Mouse (Mus musculus): Measurements from ENCODE around the gene Thada. TPM values are rescaled to one million over a fixed set of nuclear protein-coding genes. Genes with fewer than 3 reads are reported as not detected.
"Not testable (repeated sequence)": the region's sequence is repeated elsewhere in the genome, so short reads cannot be mapped to it uniquely, and the experiment has no call there.

The Thada gene
- polyA plus RNA-seq, 1 experiment from 2014 or later = 7.8 TPM

DNA sequence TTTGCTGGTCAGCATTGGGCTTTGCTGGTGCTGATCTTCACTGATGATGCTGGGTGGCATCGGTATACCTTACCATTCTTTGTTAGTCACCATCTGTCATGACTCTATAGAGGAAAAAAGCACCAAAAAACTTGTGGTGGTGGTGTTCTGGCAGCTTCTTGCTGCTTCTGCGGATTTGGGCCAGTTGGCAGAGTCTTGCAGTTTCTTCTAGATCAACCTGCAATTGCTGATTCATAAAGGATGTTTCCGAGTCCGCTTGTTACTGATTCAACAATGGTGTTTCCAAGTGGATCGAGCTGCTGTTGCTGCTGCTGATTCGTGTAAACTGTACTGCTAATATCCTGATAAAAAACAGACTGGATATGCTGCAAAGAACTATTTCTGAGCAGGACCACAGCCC lies 168.0 kb downstream of the Thada start:
- Histone ChIP-seq H3K4me2 (no peak overlapping the region), H3K9ac (no peak overlapping the region), H3K4me3 (no peak overlapping the region), H3K4me1 (no peaks in the 10 kb centered on the region), H3K36me3 (peaks cover 13% of the 10 kb centered on the region), H3K27me3 (replicated peaks) (no peaks in the 10 kb centered on the region), H3K9me3 (replicated peaks) (no peaks in the 10 kb centered on the region), H3K27ac (no peak overlapping the region)
- no peak for ATAC-seq
- WGBS (ENCODE audit: insufficient replicate concordance) = 79% methylated on average over 6 of the region's 6 CpGs

DNA sequence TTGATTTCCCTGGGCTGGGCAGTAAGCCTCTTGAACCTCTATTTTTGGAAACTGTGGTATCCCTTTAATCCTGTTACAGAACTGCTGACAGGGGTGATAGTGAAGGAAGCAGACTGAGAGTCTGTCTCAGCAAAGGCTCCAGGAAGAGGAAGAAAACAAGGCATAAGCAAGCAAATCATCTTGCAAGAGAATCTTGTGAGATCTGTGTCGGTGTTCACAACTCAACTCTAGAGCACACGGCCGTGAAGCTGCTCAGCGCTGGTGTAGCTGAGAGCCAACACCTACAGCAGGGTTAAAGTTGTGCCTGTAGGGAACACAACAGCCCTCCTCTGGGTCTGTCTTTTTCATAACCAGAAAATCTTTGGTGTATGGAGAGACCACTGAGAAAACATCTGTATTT lies 172.8 kb downstream of the Thada start:
- Histone ChIP-seq H3K4me2 (no peak overlapping the region), H3K27me3 (replicated peaks) (no peaks in the 10 kb centered on the region), H3K9me3 (replicated peaks) (no peaks in the 10 kb centered on the region), H3K4me3 (no peak overlapping the region), H3K9ac (no peak overlapping the region), H3K4me1 (peaks cover 4% of the 10 kb centered on the region; the same call in 1 of the 2 replicates), H3K27ac (no peak overlapping the region), H3K36me3 (peaks cover 20% of the 10 kb centered on the region)
- no peak for ATAC-seq
- WGBS (ENCODE audit: insufficient replicate concordance) = 79% methylated on average over 4 of the region's 4 CpGs

DNA sequence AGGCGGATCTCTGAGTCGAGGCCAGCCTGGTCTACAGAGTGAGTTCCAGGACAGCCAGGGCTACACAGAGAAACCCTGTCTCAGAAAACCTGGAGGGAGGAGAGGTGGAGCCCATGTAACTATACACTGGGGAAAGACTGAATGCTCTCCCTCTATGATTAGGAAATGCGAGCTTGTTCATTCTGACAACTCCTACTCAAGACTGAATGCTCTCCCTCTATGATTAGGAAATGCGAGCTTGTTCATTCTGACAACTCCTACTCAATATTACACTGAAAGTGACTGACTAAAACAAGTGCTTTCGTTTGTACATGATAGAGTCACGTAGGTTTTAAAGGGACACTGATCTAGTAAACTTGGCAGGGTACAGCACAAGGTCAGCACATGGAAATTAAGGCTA lies 174.8 kb downstream of the Thada start:
- not testable (repeated sequence) for ATAC-seq; H3K4me2 ChIP-seq; H3K27me3 ChIP-seq (replicated peaks); H3K9me3 ChIP-seq (replicated peaks); H3K9ac ChIP-seq; H3K4me3 ChIP-seq; H3K27ac ChIP-seq; H3K4me1 ChIP-seq
- peaks cover 11% of the 10 kb centered on the region; the same call in 1 of the 2 replicates for H3K36me3 ChIP-seq
- 74% methylated on average over 6 of the region's 6 CpGs for WGBS (ENCODE audit: insufficient replicate concordance)

DNA sequence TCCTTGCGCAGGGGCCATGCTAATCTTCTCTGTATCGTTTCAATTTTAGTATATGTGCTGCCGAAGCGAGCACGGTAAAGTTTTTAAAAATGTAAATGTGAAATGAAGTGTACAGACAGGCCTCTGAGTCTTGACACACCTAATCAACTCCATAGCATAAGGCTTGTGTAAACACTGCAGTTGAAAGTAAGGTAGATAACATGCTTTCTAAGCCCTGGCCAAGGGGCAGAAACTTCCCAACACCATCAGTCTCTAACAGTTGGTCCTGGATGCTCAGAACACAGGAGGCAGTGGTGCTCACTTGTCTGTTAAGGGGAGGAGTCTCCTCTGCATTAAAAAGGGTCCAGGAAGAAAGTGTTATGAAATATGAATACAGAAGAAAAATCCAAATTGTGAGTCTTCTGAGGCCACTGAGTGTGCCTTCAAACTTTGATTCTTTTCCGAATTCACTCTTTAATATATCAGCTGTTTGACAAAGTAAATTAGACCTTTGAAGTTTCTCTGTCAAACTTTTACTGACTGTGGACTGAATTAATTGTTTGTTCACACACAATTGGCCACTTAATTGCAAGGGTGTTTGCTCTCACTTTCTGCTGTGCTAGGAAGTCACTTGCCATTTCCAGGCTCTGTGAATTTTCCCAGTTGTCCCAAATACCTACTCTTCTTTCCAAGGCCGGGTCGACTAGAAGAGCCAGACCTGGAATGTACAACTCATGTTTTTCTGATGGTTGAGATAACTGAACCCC lies 178.2 kb downstream of the Thada start:
- 82% methylated on average over 8 of the region's 8 CpGs for WGBS (ENCODE audit: insufficient replicate concordance)
- H3K4me1 ChIP-seq = peaks cover 14% of the 10 kb centered on the region; the same call in 1 of the 2 replicates
- no peak overlapping the region for H3K4me3 ChIP-seq
- no peaks in the 10 kb centered on the region for H3K27me3 ChIP-seq (replicated peaks)
- H3K9me3 ChIP-seq (replicated peaks) = no peaks in the 10 kb centered on the region
- no peak for ATAC-seq
- H3K9ac ChIP-seq = no peak overlapping the region
- peaks cover 12% of the 10 kb centered on the region; the same call in 1 of the 2 replicates for H3K36me3 ChIP-seq
- H3K4me2 ChIP-seq = no peak overlapping the region
- H3K27ac ChIP-seq = no peak overlapping the region

DNA sequence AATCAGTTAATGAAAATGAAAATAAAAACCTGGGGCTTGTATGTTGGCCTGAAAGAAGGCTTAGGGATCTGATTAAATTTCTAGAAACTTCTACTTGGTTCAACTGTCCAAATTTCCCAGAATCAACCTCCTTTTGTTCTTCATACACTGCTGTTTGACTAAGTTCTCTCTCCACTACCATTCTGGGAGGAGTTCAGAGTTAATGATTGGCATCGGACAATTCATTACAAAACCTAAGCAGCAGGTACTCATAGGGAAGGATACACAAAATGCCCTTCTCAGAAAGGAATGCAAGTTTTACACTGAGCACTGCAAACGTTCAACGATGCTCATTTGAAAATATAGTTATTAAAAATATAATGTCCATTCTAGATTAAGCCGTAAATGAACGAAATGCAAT lies 179.5 kb downstream of the Thada start:
- Histone ChIP-seq H3K36me3 (peaks cover 12% of the 10 kb centered on the region; the same call in 1 of the 2 replicates), H3K27me3 (replicated peaks) (no peaks in the 10 kb centered on the region), H3K9ac (no peak overlapping the region), H3K9me3 (replicated peaks) (no peaks in the 10 kb centered on the region), H3K4me1 (peaks cover 25% of the 10 kb centered on the region), H3K27ac (no peak overlapping the region), H3K4me3 (no peak overlapping the region), H3K4me2 (no peak overlapping the region)
- no peak for ATAC-seq
- WGBS (ENCODE audit: insufficient replicate concordance) = 86% methylated on average over 5 of the region's 5 CpGs

DNA sequence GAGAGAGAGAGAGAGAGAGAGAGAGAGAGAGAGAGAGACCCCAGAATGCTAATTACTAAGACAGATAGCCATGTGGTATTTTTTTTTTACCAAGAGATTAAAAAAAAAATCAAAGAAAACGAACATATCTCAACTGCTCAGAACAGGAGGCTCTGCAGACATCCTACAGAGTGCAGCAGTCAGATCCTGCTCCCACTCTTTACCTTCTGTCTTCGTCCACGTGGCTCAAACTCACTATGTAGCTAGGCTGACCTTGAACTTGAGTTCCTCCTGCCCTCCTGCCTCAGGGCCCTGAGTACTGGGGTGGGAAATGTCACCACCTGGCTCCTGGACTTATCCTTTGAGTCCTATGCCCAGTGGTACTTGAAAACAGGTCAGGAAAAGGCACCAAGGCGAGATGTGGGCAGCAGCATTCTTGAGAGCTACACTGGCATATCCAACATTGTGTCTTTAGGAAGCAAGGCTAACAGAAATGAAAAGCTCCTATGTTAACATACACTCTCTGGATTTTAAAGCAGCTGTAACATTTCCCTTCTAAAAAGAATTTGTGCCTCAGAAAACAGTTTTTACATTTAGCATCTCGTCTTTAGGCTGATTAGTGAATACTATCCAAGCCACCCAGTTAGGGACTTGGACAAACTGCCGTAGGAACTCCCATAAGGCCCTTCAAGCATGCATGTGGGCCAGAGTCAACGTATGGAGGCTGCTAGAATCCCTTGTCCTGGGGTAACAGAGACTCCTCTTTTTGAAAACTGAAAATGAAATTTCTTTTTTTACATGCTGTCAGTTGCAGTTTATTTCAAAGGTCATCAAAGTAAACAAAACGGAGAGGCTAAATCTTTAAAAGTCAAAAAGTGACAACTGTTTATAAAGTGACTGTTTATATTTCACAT lies 183.4 kb downstream of the Thada start:
- H3K27me3 ChIP-seq (replicated peaks) = no peaks in the 10 kb centered on the region
- H3K4me2 ChIP-seq = no peak overlapping the region
- H3K27ac ChIP-seq = no peak overlapping the region
- H3K4me3 ChIP-seq = no peak overlapping the region
- WGBS (ENCODE audit: insufficient replicate concordance) = 67% methylated on average over 8 of the region's 8 CpGs
- H3K36me3 ChIP-seq = peaks cover 2% of the 10 kb centered on the region; the same call in 1 of the 2 replicates
- no peak overlapping the region for H3K9ac ChIP-seq
- H3K9me3 ChIP-seq (replicated peaks) = no peaks in the 10 kb centered on the region
- no peak for ATAC-seq
- H3K4me1 ChIP-seq = peaks cover 19% of the 10 kb centered on the region

DNA sequence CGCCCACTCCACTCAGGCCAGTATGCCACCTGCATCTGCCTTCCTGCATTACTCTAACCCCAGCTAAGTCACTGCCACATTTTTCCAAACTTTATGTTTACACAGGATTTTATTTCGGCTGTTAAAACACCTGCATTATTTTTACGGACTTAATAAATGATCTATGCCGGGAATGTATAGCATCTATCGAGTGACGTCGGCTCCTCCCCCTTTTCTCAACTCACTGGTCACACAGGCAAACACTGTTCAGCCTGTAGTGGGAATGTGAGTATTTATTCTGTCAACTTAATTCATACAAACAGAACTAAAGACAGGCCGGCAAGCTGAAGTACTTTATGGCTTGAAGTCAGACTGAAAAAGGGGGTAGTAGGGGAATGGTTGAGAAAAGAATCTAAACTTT lies 187.0 kb downstream of the Thada start:
- Histone ChIP-seq H3K9ac (no peak overlapping the region), H3K9me3 (replicated peaks) (no peaks in the 10 kb centered on the region), H3K27ac (no peak overlapping the region), H3K4me1 (peaks cover 19% of the 10 kb centered on the region), H3K4me3 (no peak overlapping the region), H3K27me3 (replicated peaks) (no peaks in the 10 kb centered on the region), H3K4me2 (no peak overlapping the region), H3K36me3 (no peaks in the 10 kb centered on the region; the same call in 1 of the 2 replicates)
- WGBS (ENCODE audit: insufficient replicate concordance) = 87% methylated on average over 8 of the region's 8 CpGs
- no peak for ATAC-seq

DNA sequence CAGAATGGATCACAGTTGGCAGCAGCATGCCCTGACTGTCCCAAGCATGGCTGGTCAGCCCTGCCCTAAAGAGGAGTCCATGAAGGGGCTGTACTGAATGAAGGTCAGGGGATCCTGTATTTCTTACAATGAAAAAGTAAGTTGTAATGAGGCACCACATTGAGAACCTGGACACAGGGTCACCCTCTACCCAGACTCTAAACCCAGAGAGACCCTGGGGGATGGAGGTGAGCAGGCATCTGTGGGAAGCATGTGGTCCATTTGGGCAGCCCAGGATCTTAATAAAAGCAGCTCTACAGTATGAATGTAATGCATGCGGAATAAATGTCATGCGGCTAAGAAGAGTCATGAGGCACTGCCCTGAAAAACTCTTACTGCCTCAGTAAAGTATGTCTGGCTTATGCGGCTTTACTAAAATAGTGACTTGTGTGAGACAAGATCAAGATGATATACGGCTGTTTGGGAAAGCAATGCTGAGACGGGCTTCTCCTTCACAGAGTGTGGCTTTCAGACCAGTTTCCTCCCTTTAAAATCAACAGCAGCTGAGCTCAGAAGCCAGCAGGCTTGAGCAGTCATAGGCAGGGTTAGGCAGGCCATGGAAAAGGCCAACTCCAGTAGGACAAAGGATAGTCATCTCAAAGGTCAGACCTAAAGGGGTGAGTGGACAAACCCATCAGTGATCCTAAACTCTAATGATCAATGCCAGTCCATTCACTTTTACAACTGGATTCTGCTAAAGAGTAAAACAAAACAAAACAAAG lies 187.6 kb downstream of the Thada start:
- Histone ChIP-seq H3K9me3 (replicated peaks) (no peaks in the 10 kb centered on the region), H3K4me3 (no peak overlapping the region), H3K4me1 (peaks cover 17% of the 10 kb centered on the region), H3K4me2 (no peak overlapping the region), H3K36me3 (no peaks in the 10 kb centered on the region; the same call in 1 of the 2 replicates), H3K27ac (no peak overlapping the region), H3K9ac (no peak overlapping the region), H3K27me3 (replicated peaks) (no peaks in the 10 kb centered on the region)
- WGBS (ENCODE audit: insufficient replicate concordance) = 83% methylated on average over 5 of the region's 5 CpGs
- no peak for ATAC-seq

DNA sequence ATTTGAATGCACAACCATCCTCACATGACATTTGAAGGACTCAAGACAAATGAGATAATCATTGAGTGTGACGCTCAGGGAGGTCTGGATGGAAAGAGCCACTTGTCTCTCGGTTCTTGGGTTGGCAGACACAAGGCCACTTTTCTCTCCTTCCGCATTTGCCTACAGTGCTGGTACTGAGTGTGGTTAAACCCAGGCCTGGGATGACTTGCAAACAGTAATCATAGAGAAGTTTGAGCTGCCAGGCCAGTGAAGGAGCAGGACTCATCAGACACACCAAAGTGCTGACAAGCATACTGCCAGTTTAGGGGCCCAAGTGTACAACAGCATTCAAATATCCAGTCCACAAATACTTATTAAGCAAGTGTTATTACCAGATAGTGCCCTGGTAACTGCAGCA lies 191.0 kb downstream of the Thada start:
- H3K4me1 ChIP-seq = no peaks in the 10 kb centered on the region
- no peaks in the 10 kb centered on the region for H3K9me3 ChIP-seq (replicated peaks)
- H3K4me2 ChIP-seq = no peak overlapping the region
- no peak overlapping the region for H3K27ac ChIP-seq
- no peak for ATAC-seq
- H3K4me3 ChIP-seq = no peak overlapping the region
- no peak overlapping the region for H3K9ac ChIP-seq
- no peaks in the 10 kb centered on the region for H3K27me3 ChIP-seq (replicated peaks)
- 77% methylated on average over 3 of the region's 3 CpGs for WGBS (ENCODE audit: insufficient replicate concordance)
- peaks cover 17% of the 10 kb centered on the region for H3K36me3 ChIP-seq

DNA sequence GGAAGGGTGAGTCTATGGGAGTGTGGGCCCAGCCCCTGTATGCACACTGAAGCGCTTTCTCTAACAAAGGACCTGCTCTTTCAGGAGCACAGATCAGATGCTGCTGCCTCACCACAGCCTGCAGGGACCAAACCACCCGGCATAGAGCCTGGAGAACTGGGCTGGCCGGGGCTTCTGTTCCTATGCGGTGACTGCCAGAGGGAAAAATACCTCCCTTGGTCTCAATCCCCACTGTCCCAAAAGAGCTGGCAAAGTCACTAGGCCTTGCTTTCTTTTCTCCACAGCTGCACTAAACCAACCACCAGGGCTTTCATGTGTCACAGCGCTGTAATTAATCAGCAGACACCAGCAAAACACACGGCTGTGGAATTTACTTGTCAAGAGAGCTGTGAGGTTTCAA lies 191.8 kb downstream of the Thada start:
- no peak overlapping the region for H3K27ac ChIP-seq
- H3K4me3 ChIP-seq = no peak overlapping the region
- ATAC-seq = no peak
- no peaks in the 10 kb centered on the region for H3K4me1 ChIP-seq
- no peak overlapping the region for H3K4me2 ChIP-seq
- 79% methylated on average over 6 of the region's 6 CpGs for WGBS (ENCODE audit: insufficient replicate concordance)
- H3K9me3 ChIP-seq (replicated peaks) = no peaks in the 10 kb centered on the region
- no peaks in the 10 kb centered on the region for H3K27me3 ChIP-seq (replicated peaks)
- H3K36me3 ChIP-seq = peaks cover 22% of the 10 kb centered on the region
- no peak overlapping the region for H3K9ac ChIP-seq

DNA sequence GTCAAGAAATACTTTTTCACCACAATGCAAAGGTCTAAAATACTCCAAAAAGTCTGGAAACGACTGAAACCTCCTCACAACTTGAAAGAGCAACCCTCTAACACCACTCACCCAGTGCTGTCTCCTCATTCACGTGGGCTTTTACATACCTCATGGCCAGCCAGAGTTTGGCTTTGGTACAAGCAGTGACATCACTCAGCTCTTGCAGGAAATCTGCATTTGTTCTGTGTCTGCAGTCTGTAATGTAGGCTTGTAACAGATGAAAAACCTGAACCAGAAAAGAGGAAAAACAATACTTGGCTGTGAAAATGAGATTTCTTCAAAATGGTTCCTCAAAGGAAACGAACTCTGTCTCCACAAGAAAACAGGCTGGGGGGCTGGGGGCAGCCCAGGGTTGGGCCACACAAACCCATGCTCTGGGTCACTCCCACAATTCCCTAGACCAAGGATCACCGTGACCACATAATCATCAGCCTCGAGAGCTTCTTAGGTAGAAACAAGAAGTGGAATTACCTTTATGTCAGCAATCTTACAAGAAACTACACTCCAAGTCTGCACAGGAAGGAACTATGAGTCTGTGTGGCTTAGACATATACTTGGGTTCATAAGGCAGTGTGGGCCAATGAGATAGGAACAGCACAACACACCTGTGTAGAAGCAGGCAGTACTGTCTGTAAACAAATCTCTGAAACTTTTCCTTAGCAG lies 193.3 kb downstream of the Thada start:
- no peak for ATAC-seq
- H3K4me1 ChIP-seq = 0 out of 2 replicates have a peak, but pooled peaks cover 6% of the 10 kb centered on the region
- 62% methylated on average over 5 of the region's 5 CpGs for WGBS (ENCODE audit: insufficient replicate concordance)
- no peak overlapping the region for H3K4me3 ChIP-seq
- no peak overlapping the region for H3K27ac ChIP-seq
- H3K27me3 ChIP-seq (replicated peaks) = no peaks in the 10 kb centered on the region
- no peak overlapping the region for H3K9ac ChIP-seq
- H3K9me3 ChIP-seq (replicated peaks) = no peaks in the 10 kb centered on the region
- peaks cover 26% of the 10 kb centered on the region for H3K36me3 ChIP-seq
- H3K4me2 ChIP-seq = no peak overlapping the region

Measured in liver, embryonic 12.5 days (tissue).